Mouse (Mus musculus) T-helper 1 cell (primary cell): ENCODE results near the gene Gps1.
"Not testable (repeated sequence)": the region's sequence is repeated elsewhere in the genome, so short reads cannot be mapped to it uniquely, and the experiment has no call there.

ENCODE experiments used
- in situ Hi-C: fragments of 300-600 bp; cut with MboI, MseI; formaldehyde crosslinking; loops from one replicate; pipeline ENCODE4 v1.15.1; 2025; ENCODE audit warnings: high pct_unique_total_duplicates

Gene Gps1

DNA sequence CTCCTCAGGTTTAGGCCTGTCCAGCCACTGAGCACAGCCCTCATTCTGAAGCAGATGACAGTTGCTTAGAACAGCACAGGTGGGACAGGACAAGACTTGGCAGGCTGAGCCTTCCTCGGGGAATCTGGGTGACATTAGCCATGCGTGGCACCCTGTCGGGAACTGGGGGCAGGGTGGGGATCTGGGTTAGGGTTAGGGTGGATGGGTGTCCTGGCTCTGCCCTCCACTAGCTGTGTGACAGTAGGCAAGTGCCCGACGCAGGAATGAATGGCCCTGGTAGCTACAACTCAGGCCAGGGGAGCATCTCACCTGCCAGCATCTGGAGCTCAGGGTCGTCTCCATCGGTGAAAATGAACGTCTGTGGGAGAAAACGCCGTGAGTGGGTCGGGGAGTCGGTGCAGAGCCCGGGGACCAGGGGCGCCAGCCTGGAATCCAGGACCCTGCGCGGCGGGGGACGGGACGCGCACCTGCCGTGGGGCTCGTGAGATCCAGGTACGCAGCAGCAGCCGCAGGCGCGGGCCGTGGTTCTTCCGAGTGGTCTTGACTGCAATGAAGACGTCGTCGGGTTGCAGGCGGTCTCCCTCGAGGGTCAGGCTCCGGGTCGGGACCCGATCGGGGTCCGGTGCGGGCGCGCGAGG is 527 bp upstream of the Gps1 start:
- in situ Hi-C loops: no loop called here

DNA sequence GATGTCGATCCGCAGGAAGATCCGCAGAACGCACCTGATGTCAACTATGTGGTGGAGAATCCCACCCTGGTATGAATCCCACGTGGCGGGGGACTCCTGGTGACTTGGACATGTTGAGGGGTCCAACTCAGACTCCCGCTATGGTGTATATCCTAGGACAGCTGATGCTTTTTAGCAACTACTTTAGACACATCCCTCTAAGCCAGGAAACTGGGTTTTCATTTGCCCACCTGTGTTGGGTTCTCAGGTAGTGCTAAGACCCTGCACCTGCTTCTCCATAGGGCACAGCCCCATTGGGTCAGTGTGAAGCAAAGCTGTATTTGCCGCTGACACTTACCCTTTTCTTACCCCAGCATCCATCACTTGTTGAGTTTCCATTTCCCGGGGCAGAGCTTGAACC is 1.1 kb downstream of the Gps1 start:
- in situ Hi-C loops: no loop called here

- in situ Hi-C loops: not testable (repeated sequence)
These were observed 4.4 kb downstream of the Gps1 start for GRCm38 (mm10) chr11:120788460-120788859.

DNA sequence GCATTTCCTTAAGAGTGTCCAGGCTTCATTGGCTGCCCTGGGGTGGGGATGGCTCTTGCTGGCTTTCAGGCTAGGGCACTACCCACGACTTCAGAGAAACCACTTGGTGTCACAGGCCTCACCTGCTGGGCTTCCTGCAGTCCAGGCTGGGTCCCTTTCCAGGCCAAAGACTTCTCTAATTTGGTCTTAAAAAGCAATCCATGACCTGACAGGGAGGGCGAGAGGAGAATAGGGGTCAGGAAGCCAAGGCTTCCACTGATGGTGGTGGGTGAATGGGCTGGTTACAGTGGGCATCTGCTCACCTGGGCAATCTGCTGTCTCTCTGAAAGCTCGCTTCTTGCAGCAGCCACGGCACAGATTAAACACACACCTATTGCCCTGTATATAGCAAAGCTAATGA is 5.3 kb downstream of the Gps1 start:
- in situ Hi-C loops: no loop called here

GRCm38 (mm10) chr11:120789810-120790209 is 5.7 kb downstream of the Gps1 start:
- in situ Hi-C loops: no loop called here

GRCm38 (mm10) chr11:120792652-120793051 is 8.6 kb downstream of the Gps1 start:
- in situ Hi-C loops: no loop called here

- in situ Hi-C loops: no loop called here
These were observed 11.9 kb downstream of the Gps1 start, which contains the start of gene Dus1l for GRCm38 (mm10) chr11:120795756-120796613. TSS of gene Dus1l (minus strand) at chr11:120796403.

- in situ Hi-C loops: no loop called here
These were observed 12.5 kb downstream of the Gps1 start for GRCm38 (mm10) chr11:120796614-120796946.

DNA sequence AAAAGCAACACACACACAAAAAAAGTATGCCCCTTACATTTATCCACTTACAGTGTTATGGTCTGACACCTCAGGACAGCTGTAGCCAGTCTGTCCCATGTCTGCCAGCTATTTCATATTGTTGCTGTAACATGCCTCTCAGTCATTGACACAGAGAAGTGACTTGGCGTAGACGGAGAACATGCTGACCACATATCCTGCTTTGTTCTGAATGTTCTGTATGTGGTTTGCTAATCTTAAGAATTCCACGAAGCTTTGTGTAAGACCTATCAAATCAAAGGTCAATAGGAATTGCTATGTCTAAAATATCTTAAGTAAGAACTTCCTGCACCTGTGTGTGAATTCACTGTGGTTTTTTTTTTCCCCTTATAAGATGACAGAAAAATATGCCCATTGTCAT is 14.2 kb downstream of the Gps1 start:
- in situ Hi-C loops: no loop called here

DNA sequence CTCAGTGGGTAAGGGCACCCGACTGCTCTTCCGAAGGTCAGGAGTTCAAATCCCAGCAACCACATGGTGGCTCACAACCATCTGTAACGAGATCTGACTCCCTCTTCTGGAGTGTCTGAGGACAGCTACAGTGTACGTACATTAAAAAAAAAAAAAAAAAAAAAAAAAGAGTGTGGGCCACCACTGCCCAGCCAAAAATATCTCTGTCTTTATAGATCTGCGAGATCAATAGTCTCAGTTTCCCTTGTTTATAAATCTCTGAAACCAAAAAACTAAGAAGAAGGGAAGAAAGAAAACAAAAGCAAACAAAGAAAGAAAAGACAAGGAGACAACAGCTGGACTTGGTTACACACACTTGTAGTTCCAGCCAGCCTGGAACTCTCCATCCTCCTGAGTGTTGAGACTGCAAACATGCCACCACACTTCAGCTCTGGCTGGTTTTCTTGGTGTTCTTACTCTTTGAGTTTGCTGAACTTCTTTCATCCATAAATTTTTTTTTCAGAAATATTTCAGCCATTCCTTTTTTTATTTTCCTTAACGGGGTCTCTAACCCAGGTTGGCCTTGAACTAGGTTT is 15.3 kb downstream of the Gps1 start:
- in situ Hi-C loops: no loop called here

DNA sequence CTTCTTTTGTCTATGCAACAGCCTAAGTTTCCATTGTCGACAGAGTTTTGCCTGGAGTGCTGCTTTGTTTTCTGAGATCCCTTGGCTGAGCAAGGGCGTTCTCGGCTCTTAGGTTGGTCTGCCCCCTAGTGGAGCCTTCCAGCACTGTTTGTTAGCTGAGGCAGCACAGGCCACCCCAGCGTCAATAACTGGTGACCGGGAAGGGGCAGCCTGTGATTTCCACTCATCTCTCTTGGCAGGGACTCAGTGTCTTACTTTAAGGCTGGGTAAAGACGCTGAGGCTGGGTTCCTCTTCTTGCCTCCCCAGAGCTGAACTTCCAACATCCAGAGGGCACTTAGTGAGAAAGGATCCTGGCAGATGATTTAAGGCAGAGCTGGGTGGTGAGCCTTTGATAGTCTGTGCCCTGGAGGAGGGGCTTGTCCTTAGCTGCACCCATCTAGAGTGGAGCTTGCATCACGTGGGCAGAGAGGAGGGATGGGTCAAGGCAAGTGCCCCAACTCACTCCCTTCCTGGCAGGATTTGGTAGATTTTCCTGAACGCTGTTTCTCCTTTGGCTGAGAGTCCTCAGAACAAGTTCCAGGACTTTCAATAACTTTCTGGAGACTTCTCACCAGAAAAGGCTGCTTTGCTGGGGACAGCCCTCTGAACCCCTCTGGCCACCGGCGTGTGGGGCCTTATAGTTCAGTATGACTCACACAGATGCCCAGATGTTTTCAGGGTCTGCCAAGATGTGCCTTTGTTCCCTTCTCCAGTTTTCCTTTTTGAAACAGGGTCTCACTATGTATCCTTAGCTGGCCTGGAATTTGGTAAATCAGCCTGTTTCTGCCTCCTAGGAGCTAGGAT is 16.2 kb downstream of the Gps1 start:
- in situ Hi-C loops: no loop called here

GRCm38 (mm10) chr11:120804274-120804673 is 20.2 kb downstream of the Gps1 start:
- in situ Hi-C loops: no loop called here

GRCm38 (mm10) chr11:120804769-120805168 is 20.7 kb downstream of the Gps1 start:
- in situ Hi-C loops: no loop called here

DNA sequence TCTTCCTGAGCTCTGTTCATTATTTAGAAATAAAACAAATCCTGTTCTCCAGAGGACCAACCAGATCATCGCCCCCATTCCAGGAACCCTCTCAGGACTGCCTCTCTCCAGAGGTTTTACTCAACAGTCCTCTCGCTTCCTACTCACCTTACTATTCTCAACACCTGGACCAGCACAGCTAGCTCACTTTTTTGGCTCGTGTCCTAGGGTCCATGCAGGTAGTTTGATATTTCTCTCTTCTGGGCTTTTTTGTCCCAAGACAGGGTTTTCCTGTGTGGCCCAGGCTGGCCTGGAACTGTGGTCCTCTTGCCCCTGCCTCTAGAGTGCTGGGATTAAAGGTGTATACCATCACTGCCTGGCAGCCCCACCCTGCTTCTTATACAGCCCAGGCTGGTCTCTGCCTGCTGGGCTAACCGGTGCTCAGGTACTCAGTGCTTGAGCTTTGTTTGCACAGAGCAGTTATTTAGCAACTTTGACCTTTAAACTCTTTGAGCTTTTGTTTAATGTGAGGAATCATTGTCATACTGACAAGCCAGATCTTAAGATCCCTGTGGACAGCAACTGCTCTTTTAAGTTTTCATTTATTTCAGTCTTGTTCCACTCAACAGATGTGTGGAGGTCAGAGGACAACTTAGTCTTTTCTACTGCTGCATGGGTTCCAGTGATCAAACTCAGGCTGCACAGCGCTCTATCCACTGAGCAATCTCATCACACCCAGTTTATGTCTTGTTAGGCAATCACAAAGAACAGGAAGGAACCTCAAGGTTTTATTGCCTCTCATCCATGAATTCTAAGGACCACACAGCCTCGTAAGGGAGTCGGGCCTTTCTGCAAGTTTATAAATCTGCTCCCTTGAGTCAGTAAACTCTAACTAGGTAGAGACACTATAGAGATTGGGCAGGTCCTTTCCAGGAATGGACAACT is 21.6 kb downstream of the Gps1 start:
- in situ Hi-C loops: no loop called here

GRCm38 (mm10) chr11:120808010-120808409 is 23.9 kb downstream of the Gps1 start:
- in situ Hi-C loops: no loop called here

GRCm38 (mm10) chr11:120812068-120812467 is 28.0 kb downstream of the Gps1 start:
- in situ Hi-C loops: no loop called here

GRCm38 (mm10) chr11:120817358-120817757 is 33.3 kb downstream of the Gps1 start:
- in situ Hi-C loops: no loop called here

DNA sequence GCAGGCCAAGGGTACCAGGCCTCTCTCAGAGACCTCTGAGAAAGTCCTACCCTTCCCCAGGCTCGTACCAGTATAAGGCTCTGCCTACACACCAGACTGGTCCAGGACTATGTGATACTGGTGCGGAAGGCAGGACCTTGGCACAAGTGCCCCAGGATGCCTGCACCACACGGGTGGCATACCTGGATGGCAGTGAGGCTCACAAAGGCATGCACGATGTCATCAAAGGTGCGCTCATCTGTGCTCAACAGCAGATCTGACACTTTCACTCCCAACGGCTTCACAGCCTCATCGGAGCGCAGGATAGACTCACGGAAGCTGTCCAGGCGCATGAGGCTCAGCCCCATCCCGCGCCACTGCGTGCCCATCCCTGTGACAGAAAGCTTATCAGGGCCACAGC is 34.2 kb downstream of the Gps1 start:
- in situ Hi-C loops: no loop called here

DNA sequence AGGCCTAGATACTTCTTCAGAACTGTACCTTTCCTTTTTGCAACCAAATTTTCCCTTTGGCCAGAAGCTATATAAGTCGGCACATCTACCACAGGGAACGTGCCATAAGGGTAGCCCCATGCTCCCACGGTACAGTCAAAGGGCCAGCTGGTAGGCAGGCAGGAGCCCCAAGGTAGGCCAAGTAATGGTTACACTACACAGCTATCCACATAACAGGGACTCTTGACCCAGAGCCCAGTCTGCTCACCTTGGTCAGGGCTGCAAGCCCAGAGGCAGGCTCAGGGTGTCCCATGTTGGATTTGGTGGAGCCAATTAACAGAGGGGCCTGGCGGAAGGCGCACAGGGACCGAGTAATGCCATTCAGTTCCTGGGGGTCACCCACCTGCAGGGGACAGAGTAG is 35.5 kb downstream of the Gps1 start:
- in situ Hi-C loops: no loop called here

GRCm38 (mm10) chr11:120820546-120820945 is 36.5 kb downstream of the Gps1 start:
- in situ Hi-C loops: no loop called here
